Mouse (Mus musculus) gastrocnemius, postnatal 25 days (tissue): ENCODE measurements around the gene Atg7. TPM values are rescaled to one million over a fixed set of nuclear protein-coding genes. Genes with fewer than 3 reads are reported as not detected.

Source experiments
- DNase-seq: peaks from one replicate; pipeline ENCODE4 v3.0.0; 2022
- total RNA-seq, 2 experiments: library from RNA; stranded (reverse); gene quantifications; 1 replicate in 1 of 2; 2 replicates in 1 of 2; pipeline ENCODE4 v1.2.3; 2021

Atg7 gene
- total RNA-seq, 2 experiments from 2014 or later, result 5.6 to 6.5 TPM

- DNase-seq, result no peak
Measured at GRCm38 (mm10) chr6:114855644-114856043, 212.7 kb downstream of the Atg7 start.

GRCm38 (mm10) chr6:114856501-114856900 lies 213.6 kb downstream of the Atg7 start:
- no peak for DNase-seq

GRCm38 (mm10) chr6:114857996-114858721 lies 215.3 kb downstream of the Atg7 start:
- no peak for DNase-seq

- no peak for DNase-seq
Measured at GRCm38 (mm10) chr6:114858722-114859053, 215.8 kb downstream of the Atg7 start.

- peak; percentile 78 for DNase-seq
Measured at GRCm38 (mm10) chr6:114860677-114861568, 218.0 kb downstream of the Atg7 start.

- peak; percentile 50 for DNase-seq
Measured at GRCm38 (mm10) chr6:114861591-114861990, 218.7 kb downstream of the Atg7 start.

- no peak for DNase-seq
Measured at GRCm38 (mm10) chr6:114862046-114862445, 219.1 kb downstream of the Atg7 start.

- no peak for DNase-seq
Measured at GRCm38 (mm10) chr6:114863501-114863900, 220.6 kb downstream of the Atg7 start.

- no peak for DNase-seq
Measured at GRCm38 (mm10) chr6:114864421-114864820, 221.5 kb downstream of the Atg7 start.

- no peak for DNase-seq
Measured at GRCm38 (mm10) chr6:114866078-114866477, 223.2 kb downstream of the Atg7 start.

- DNase-seq, result no peak
Measured at GRCm38 (mm10) chr6:114866619-114867018, 223.7 kb downstream of the Atg7 start.

- no peak for DNase-seq
Measured at GRCm38 (mm10) chr6:114868656-114869055, 225.8 kb downstream of the Atg7 start.

GRCm38 (mm10) chr6:114869501-114870076 lies 226.7 kb downstream of the Atg7 start:
- DNase-seq, result no peak

- no peak for DNase-seq
Measured at GRCm38 (mm10) chr6:114871010-114871660, 228.2 kb downstream of the Atg7 start.

- no peak for DNase-seq
Measured at GRCm38 (mm10) chr6:114873808-114874137, 230.9 kb downstream of the Atg7 start.

- peak; percentile 45 for DNase-seq
Measured at GRCm38 (mm10) chr6:114874138-114874928, 231.4 kb downstream of the Atg7 start.

GRCm38 (mm10) chr6:114875018-114875558 lies 232.2 kb downstream of the Atg7 start:
- DNase-seq, result peak; percentile 93

GRCm38 (mm10) chr6:114876033-114876432 lies 233.1 kb downstream of the Atg7 start:
- no peak for DNase-seq

GRCm38 (mm10) chr6:114876546-114876945 lies 233.6 kb downstream of the Atg7 start:
- no peak for DNase-seq

GRCm38 (mm10) chr6:114878841-114879520 lies 236.1 kb downstream of the Atg7 start:
- DNase-seq, result no peak

- no peak for DNase-seq
Measured at GRCm38 (mm10) chr6:114880798-114881197, 237.9 kb downstream of the Atg7 start.
